Mouse (Mus musculus): ENCODE data around the gene Frmd4a. TPM values are rescaled to one million over a fixed set of nuclear protein-coding genes. Genes with fewer than 3 reads are reported as not detected.
"Not testable (repeated sequence)": the region's sequence is repeated elsewhere in the genome, so short reads cannot be mapped to it uniquely, and the experiment has no call there.

Frmd4a gene
- polyA plus RNA-seq, 1 experiment from 2014 or later, result 57.1 TPM

GRCm38 (mm10) chr2:4258803-4259202, 241.3 kb downstream of the Frmd4a start:
- H3K27ac ChIP-seq; H3K4me3 ChIP-seq (replicated peaks); H3K9me3 ChIP-seq; H3K36me3 ChIP-seq; ATAC-seq; H3K4me2 ChIP-seq (replicated peaks); H3K9ac ChIP-seq (replicated peaks); H3K27me3 ChIP-seq: not testable (repeated sequence)
- WGBS, result 92% methylated on average over 12 of the region's 12 CpGs
- peaks cover 11% of the 10 kb centered on the region for H3K4me1 ChIP-seq (replicated peaks)

GRCm38 (mm10) chr2:4260324-4261058, 243.0 kb downstream of the Frmd4a start:
- no peak overlapping the region for H3K4me2 ChIP-seq (replicated peaks)
- WGBS, result 23% methylated on average over 10 of the region's 10 CpGs

GRCm38 (mm10) chr2:4262667-4263066, 245.2 kb downstream of the Frmd4a start:
- peaks cover 11% of the 10 kb centered on the region for H3K4me1 ChIP-seq (replicated peaks)
- ATAC-seq, result no peak
- 79% methylated on average over 3 of the region's 3 CpGs for WGBS

More at GRCm38 (mm10) chr2:4260324-4261058, 243.0 kb downstream of the Frmd4a start:
- Histone ChIP-seq H3K27ac (peak overlapping the region; percentile 55), H3K27me3 (no peaks in the 10 kb centered on the region), H3K9ac (replicated peaks) (no peak overlapping the region), H3K36me3 (no peaks in the 10 kb centered on the region), H3K4me3 (replicated peaks) (no peak overlapping the region), H3K9me3 (no peaks in the 10 kb centered on the region), H3K4me1 (replicated peaks) (peaks cover 11% of the 10 kb centered on the region)
- peak; percentile 87 for ATAC-seq

GRCm38 (mm10) chr2:4267377-4267776, 249.9 kb downstream of the Frmd4a start:
- WGBS, result 91% methylated on average over 7 of the region's 7 CpGs
- Histone ChIP-seq H3K9me3 (no peaks in the 10 kb centered on the region), H3K36me3 (no peaks in the 10 kb centered on the region), H3K27ac (no peak overlapping the region), H3K4me3 (replicated peaks) (no peak overlapping the region), H3K4me2 (replicated peaks) (no peak overlapping the region), H3K27me3 (no peaks in the 10 kb centered on the region), H3K9ac (replicated peaks) (no peak overlapping the region), H3K4me1 (replicated peaks) (no peaks in the 10 kb centered on the region)
- ATAC-seq, result no peak

More at GRCm38 (mm10) chr2:4262667-4263066, 245.2 kb downstream of the Frmd4a start:
- no peaks in the 10 kb centered on the region for H3K9me3 ChIP-seq
- H3K36me3 ChIP-seq, result no peaks in the 10 kb centered on the region
- no peak overlapping the region for H3K4me3 ChIP-seq (replicated peaks)
- no peak overlapping the region for H3K9ac ChIP-seq (replicated peaks)
- H3K4me2 ChIP-seq (replicated peaks), result no peak overlapping the region
- no peaks in the 10 kb centered on the region for H3K27me3 ChIP-seq
- no peak overlapping the region for H3K27ac ChIP-seq

GRCm38 (mm10) chr2:4282777-4283176, 265.3 kb downstream of the Frmd4a start:
- Histone ChIP-seq H3K9me3 (no peaks in the 10 kb centered on the region), H3K4me3 (replicated peaks) (no peak overlapping the region), H3K9ac (replicated peaks) (no peak overlapping the region), H3K4me1 (replicated peaks) (peaks cover 23% of the 10 kb centered on the region), H3K4me2 (replicated peaks) (no peak overlapping the region), H3K27ac (no peak overlapping the region), H3K27me3 (no peaks in the 10 kb centered on the region), H3K36me3 (no peaks in the 10 kb centered on the region)
- 63% methylated on average over 5 of the region's 5 CpGs for WGBS
- no peak for ATAC-seq

GRCm38 (mm10) chr2:4285693-4286291, 268.3 kb downstream of the Frmd4a start:
- 0 out of 2 replicates have a peak, but pooled peaks have one; percentile 40 for ATAC-seq
- Histone ChIP-seq H3K27me3 (no peaks in the 10 kb centered on the region), H3K27ac (no peak overlapping the region), H3K9me3 (no peaks in the 10 kb centered on the region), H3K9ac (replicated peaks) (no peak overlapping the region), H3K36me3 (no peaks in the 10 kb centered on the region), H3K4me3 (replicated peaks) (no peak overlapping the region), H3K4me2 (replicated peaks) (no peak overlapping the region), H3K4me1 (replicated peaks) (peaks cover 23% of the 10 kb centered on the region)
- WGBS, result 35% methylated on average over 4 of the region's 4 CpGs

GRCm38 (mm10) chr2:4286390-4286901, 268.9 kb downstream of the Frmd4a start:
- peak; percentile 71 for ATAC-seq
- H3K9me3 ChIP-seq, result no peaks in the 10 kb centered on the region
- no peak overlapping the region for H3K4me3 ChIP-seq (replicated peaks)
- whole genome bisulfite sequencing, result 49% methylated on average over 8 of the region's 8 CpGs
- peaks cover 23% of the 10 kb centered on the region for H3K4me1 ChIP-seq (replicated peaks)
- no peak overlapping the region for H3K27ac ChIP-seq
- H3K36me3 ChIP-seq, result no peaks in the 10 kb centered on the region
- no peak overlapping the region for H3K4me2 ChIP-seq (replicated peaks)
- no peak overlapping the region for H3K9ac ChIP-seq (replicated peaks)
- no peaks in the 10 kb centered on the region for H3K27me3 ChIP-seq

- Histone ChIP-seq H3K9me3 (no peaks in the 10 kb centered on the region), H3K4me1 (replicated peaks) (peaks cover 18% of the 10 kb centered on the region), H3K27me3 (no peaks in the 10 kb centered on the region), H3K4me2 (replicated peaks) (no peak overlapping the region), H3K36me3 (no peaks in the 10 kb centered on the region), H3K9ac (replicated peaks) (no peak overlapping the region), H3K27ac (no peak overlapping the region), H3K4me3 (replicated peaks) (no peak overlapping the region)
- no peak for ATAC-seq
- 95% methylated on average over 2 of the region's 2 CpGs for WGBS
These were observed 273.0 kb downstream of the Frmd4a start for GRCm38 (mm10) chr2:4290475-4290874.

- no peak overlapping the region for H3K4me2 ChIP-seq (replicated peaks)
- H3K4me1 ChIP-seq (replicated peaks), result peaks cover 12% of the 10 kb centered on the region
- no peak overlapping the region for H3K27ac ChIP-seq
- WGBS, result 60% methylated on average over 2 of the region's 2 CpGs
- no peaks in the 10 kb centered on the region for H3K36me3 ChIP-seq
- H3K9me3 ChIP-seq, result no peaks in the 10 kb centered on the region
- H3K4me3 ChIP-seq (replicated peaks), result no peak overlapping the region
- no peaks in the 10 kb centered on the region for H3K27me3 ChIP-seq
- ATAC-seq, result no peak
- H3K9ac ChIP-seq (replicated peaks), result no peak overlapping the region
These were observed 273.6 kb downstream of the Frmd4a start for GRCm38 (mm10) chr2:4291100-4291499.

- no peaks in the 10 kb centered on the region for H3K27me3 ChIP-seq
- H3K27ac ChIP-seq, result no peak overlapping the region
- H3K4me2 ChIP-seq (replicated peaks), result no peak overlapping the region
- no peak for ATAC-seq
- peaks cover 6% of the 10 kb centered on the region for H3K4me1 ChIP-seq (replicated peaks)
- H3K36me3 ChIP-seq, result no peaks in the 10 kb centered on the region
- no peak overlapping the region for H3K9ac ChIP-seq (replicated peaks)
- WGBS, result 95% methylated on average over 3 of the region's 3 CpGs
- H3K4me3 ChIP-seq (replicated peaks), result no peak overlapping the region
- no peaks in the 10 kb centered on the region for H3K9me3 ChIP-seq
These were observed 274.2 kb downstream of the Frmd4a start for GRCm38 (mm10) chr2:4291671-4292070.

GRCm38 (mm10) chr2:4293726-4294125, 276.2 kb downstream of the Frmd4a start:
- Histone ChIP-seq H3K27me3 (no peaks in the 10 kb centered on the region), H3K9me3 (no peaks in the 10 kb centered on the region), H3K27ac (no peak overlapping the region), H3K4me2 (replicated peaks) (no peak overlapping the region), H3K36me3 (no peaks in the 10 kb centered on the region), H3K4me3 (replicated peaks) (no peak overlapping the region), H3K4me1 (replicated peaks) (peaks cover 16% of the 10 kb centered on the region), H3K9ac (replicated peaks) (no peak overlapping the region)
- 95% methylated on average over 1 of the region's 1 CpGs for WGBS
- ATAC-seq, result no peak

- H3K9me3 ChIP-seq, result no peaks in the 10 kb centered on the region
- no peak overlapping the region for H3K27ac ChIP-seq
- ATAC-seq, result no peak
- no peaks in the 10 kb centered on the region for H3K27me3 ChIP-seq
- H3K4me3 ChIP-seq (replicated peaks), result no peak overlapping the region
- no peaks in the 10 kb centered on the region for H3K36me3 ChIP-seq
- no peak overlapping the region for H3K4me2 ChIP-seq (replicated peaks)
- H3K4me1 ChIP-seq (replicated peaks), result peaks cover 35% of the 10 kb centered on the region
- no peak overlapping the region for H3K9ac ChIP-seq (replicated peaks)
These were observed 278.1 kb downstream of the Frmd4a start for GRCm38 (mm10) chr2:4295641-4296040.

Measured in midbrain, embryonic 13.5 days (tissue).